Mouse (Mus musculus) frontal cortex, adult (tissue): ENCODE data around the gene Papss1.

ENCODE experiments used
- ATAC-seq: cut with Nextera tagmentation; 2 replicates; pipeline ENCODE4 v1.9.2; 2017; ENCODE audit warnings: mild to moderate bottlenecking, moderate library complexity, mixed read lengths; ENCODE audit not compliant: low TSS enrichment

The Papss1 gene

GRCm38 (mm10) chr3:131631318-131631870 is 66.8 kb downstream of the Papss1 start:
- ATAC-seq = peak; percentile 59

GRCm38 (mm10) chr3:131634091-131634490 is 69.5 kb downstream of the Papss1 start:
- no peak for ATAC-seq

- no peak for ATAC-seq
Observed at GRCm38 (mm10) chr3:131636126-131636525, 71.6 kb downstream of the Papss1 start.

GRCm38 (mm10) chr3:131637008-131637407 is 72.4 kb downstream of the Papss1 start:
- no peak for ATAC-seq

- no peak for ATAC-seq
Observed at GRCm38 (mm10) chr3:131637664-131638063, 73.1 kb downstream of the Papss1 start.

- peak; percentile 48; the same call in 1 of the 2 replicates for ATAC-seq
Observed at GRCm38 (mm10) chr3:131638216-131638615, 73.6 kb downstream of the Papss1 start.

GRCm38 (mm10) chr3:131642681-131643292 is 78.2 kb downstream of the Papss1 start:
- peak; percentile 38; the same call in 1 of the 2 replicates for ATAC-seq

- ATAC-seq = no peak
Observed at GRCm38 (mm10) chr3:131645203-131645602, 80.6 kb downstream of the Papss1 start.

- ATAC-seq = no peak
Observed at GRCm38 (mm10) chr3:131654366-131654765, 89.8 kb downstream of the Papss1 start.

GRCm38 (mm10) chr3:131656032-131656431 is 91.5 kb downstream of the Papss1 start:
- peak; percentile 64 for ATAC-seq

- no peak for ATAC-seq
Observed at GRCm38 (mm10) chr3:131660126-131660525, 95.6 kb downstream of the Papss1 start.

- no peak for ATAC-seq
Observed at GRCm38 (mm10) chr3:131660629-131661028, 96.1 kb downstream of the Papss1 start.

GRCm38 (mm10) chr3:131662589-131663148 is 98.1 kb downstream of the Papss1 start:
- ATAC-seq = peak; percentile 80

- ATAC-seq = no peak
Observed at GRCm38 (mm10) chr3:131669910-131670309, 105.3 kb downstream of the Papss1 start.

- peak; percentile 98 for ATAC-seq
Observed at GRCm38 (mm10) chr3:131686106-131686505, 121.5 kb downstream of the Papss1 start.

- no peak for ATAC-seq
Observed at GRCm38 (mm10) chr3:131689949-131690348, 125.4 kb downstream of the Papss1 start.

GRCm38 (mm10) chr3:131690543-131690942 is 126.0 kb downstream of the Papss1 start:
- ATAC-seq = peak; percentile 51; the same call in 1 of the 2 replicates

GRCm38 (mm10) chr3:131691202-131691601 is 126.6 kb downstream of the Papss1 start:
- no peak for ATAC-seq
